Mouse (Mus musculus): ENCODE measurements around the gene Atrnl1. TPM values are rescaled to one million over a fixed set of nuclear protein-coding genes. Genes with fewer than 3 reads are reported as not detected.

The Atrnl1 gene
- total RNA-seq, 2 experiments from 2014 or later, result 4.4 to 5.0 TPM

- no peak for DNase-seq (ENCODE audit: low spot score)
These were observed 502.4 kb downstream of the Atrnl1 start for GRCm38 (mm10) chr19:58113092-58113731.

GRCm38 (mm10) chr19:58117595-58117994 lies 506.8 kb downstream of the Atrnl1 start:
- DNase-seq (ENCODE audit: low spot score), result no peak

GRCm38 (mm10) chr19:58118141-58118835 lies 507.5 kb downstream of the Atrnl1 start:
- peak; percentile 31 for DNase-seq (ENCODE audit: low spot score)

GRCm38 (mm10) chr19:58118864-58119263 lies 508.0 kb downstream of the Atrnl1 start:
- no peak for DNase-seq (ENCODE audit: low spot score)

GRCm38 (mm10) chr19:58119681-58120173 lies 508.9 kb downstream of the Atrnl1 start:
- no peak for DNase-seq (ENCODE audit: low spot score)

GRCm38 (mm10) chr19:58120661-58121060 lies 509.8 kb downstream of the Atrnl1 start:
- no peak for DNase-seq (ENCODE audit: low spot score)

- no peak for DNase-seq (ENCODE audit: low spot score)
These were observed 510.8 kb downstream of the Atrnl1 start for GRCm38 (mm10) chr19:58121628-58122027.

GRCm38 (mm10) chr19:58123620-58124019 lies 512.8 kb downstream of the Atrnl1 start:
- DNase-seq (ENCODE audit: low spot score), result no peak

- DNase-seq (ENCODE audit: low spot score), result no peak
These were observed 513.7 kb downstream of the Atrnl1 start for GRCm38 (mm10) chr19:58124566-58124965.

GRCm38 (mm10) chr19:58125010-58125409 lies 514.2 kb downstream of the Atrnl1 start:
- no peak for DNase-seq (ENCODE audit: low spot score)

- DNase-seq (ENCODE audit: low spot score), result no peak
These were observed 521.1 kb downstream of the Atrnl1 start for GRCm38 (mm10) chr19:58131896-58132295.

- no peak for DNase-seq (ENCODE audit: low spot score)
These were observed 529.5 kb downstream of the Atrnl1 start for GRCm38 (mm10) chr19:58140191-58140784.

GRCm38 (mm10) chr19:58143853-58144454 lies 533.1 kb downstream of the Atrnl1 start:
- DNase-seq (ENCODE audit: low spot score), result no peak

- no peak for DNase-seq (ENCODE audit: low spot score)
These were observed 534.7 kb downstream of the Atrnl1 start for GRCm38 (mm10) chr19:58145521-58145920.

GRCm38 (mm10) chr19:58151257-58151656 lies 540.4 kb downstream of the Atrnl1 start:
- no peak for DNase-seq (ENCODE audit: low spot score)

- DNase-seq (ENCODE audit: low spot score), result no peak
These were observed 550.7 kb downstream of the Atrnl1 start for GRCm38 (mm10) chr19:58161569-58161968.

- DNase-seq (ENCODE audit: low spot score), result no peak
These were observed 554.2 kb downstream of the Atrnl1 start for GRCm38 (mm10) chr19:58164896-58165634.

- DNase-seq (ENCODE audit: low spot score), result no peak
These were observed 554.8 kb downstream of the Atrnl1 start for GRCm38 (mm10) chr19:58165635-58166015.

- no peak for DNase-seq (ENCODE audit: low spot score)
These were observed 555.3 kb downstream of the Atrnl1 start for GRCm38 (mm10) chr19:58166147-58166546.

- no peak for DNase-seq (ENCODE audit: low spot score)
These were observed 567.6 kb downstream of the Atrnl1 start for GRCm38 (mm10) chr19:58178410-58178809.

GRCm38 (mm10) chr19:58180773-58181172 lies 569.9 kb downstream of the Atrnl1 start:
- no peak for DNase-seq (ENCODE audit: low spot score)

Data from gastrocnemius, adult 18-20 months (tissue).